ENCODE assay signal across 11 mouse cellular contexts in genomic region chr10:71273008-71273739, GRCm38 (mm10). TPM values are rescaled to one million over a fixed set of nuclear protein-coding genes. Genes with fewer than 3 reads are reported as not detected.
A peak's percentile ranks its signal among the peaks of the same experiment; 100 is the strongest.
DNase-seq lines count a peak whose midpoint lies in the region; ATAC-seq and TF ChIP-seq lines count a peak whose summit lies in the region.
"Had no signal": no experiment of that assay in that cellular context is flagged by ENCODE, and none has a peak within 500 bp of the region (broad histone marks: within the 10 kb centered on the region; RNA-seq: fewer than 3 reads in every experiment).

No protein-coding gene starts in this region.

- H3K36me3 ChIP-seq in forebrain, embryonic 15.5 days = peaks cover 5% of the 10 kb centered on the region; the same call in 1 of the 2 replicates
- H3K36me3 ChIP-seq in neural tube, embryonic 12.5 days = peaks cover 8% of the 10 kb centered on the region
- H3K36me3 ChIP-seq in liver, postnatal 0 days (replicated peaks; ENCODE audit: insufficient read depth, low read length) = no peaks in the 10 kb centered on the region
- H3K36me3 ChIP-seq: G1E; lung, embryonic 15.5 days had no signal

- H3K27ac ChIP-seq in forebrain, embryonic 15.5 days (replicated peaks) = peak overlapping the region; percentile 67
- H3K27ac ChIP-seq in neural tube, embryonic 12.5 days = peak overlapping the region; percentile 38; the same call in 1 of the 2 replicates
- H3K27ac ChIP-seq in liver, postnatal 0 days (ENCODE audit: low read depth) = no peak overlapping the region
- H3K27ac ChIP-seq: lung, embryonic 15.5 days had no signal

- 0 out of 2 replicates have a peak overlapping the region, but pooled peaks have one; percentile 1 for H3K9ac ChIP-seq in forebrain, embryonic 15.5 days (replicated peaks)
- no peak overlapping the region for H3K9ac ChIP-seq in neural tube, embryonic 12.5 days
- no peak overlapping the region for H3K9ac ChIP-seq in liver, postnatal 0 days (replicated peaks)
- H3K9ac ChIP-seq: lung, embryonic 15.5 days had no signal

- H3K4me2 ChIP-seq in forebrain, embryonic 15.5 days (replicated peaks) = no peak overlapping the region
- no peak overlapping the region for H3K4me2 ChIP-seq in neural tube, embryonic 12.5 days (replicated peaks)
- H3K4me2 ChIP-seq in liver, postnatal 0 days (ENCODE audit: low read depth, low read length) = no peak overlapping the region
- H3K4me2 ChIP-seq: lung, embryonic 15.5 days had no signal

- TF ChIP-seq CTCF in liver, postnatal 0 days (IDR thresholded peaks at IDR 0.05; ENCODE audit: low read depth) = no peak

- TF ChIP-seq EP300 in liver, postnatal 0 days (IDR thresholded peaks at IDR 0.05; ENCODE audit: low read depth) = no peak

- DNase-seq in left cerebral cortex, postnatal 14 days (ENCODE audit: low spot score in 2 of 2) = peak; percentile 44 to 75
- DNase-seq in left cerebral cortex, adult 8-10 months (ENCODE audit: low spot score in 2 of 2) = no peak
- DNase-seq in layer of hippocampus, adult 18-20 months (ENCODE audit: low spot score in 2 of 2) = peak; percentile 47 to 79
- DNase-seq in liver = no peak
- DNase-seq in liver, postnatal 0 days = no peak
- no peak for DNase-seq in kidney, adult 8-10 months

- H3K4me1 ChIP-seq in forebrain, embryonic 15.5 days = peaks cover 18% of the 10 kb centered on the region
- peaks cover 14% of the 10 kb centered on the region for H3K4me1 ChIP-seq in neural tube, embryonic 12.5 days
- H3K4me1 ChIP-seq in liver, postnatal 0 days (ENCODE audit: insufficient read depth) = no peaks in the 10 kb centered on the region
- H3K4me1 ChIP-seq: lung, embryonic 15.5 days had no signal

- H3K4me3 ChIP-seq in forebrain, embryonic 15.5 days = no peak overlapping the region
- no peak overlapping the region for H3K4me3 ChIP-seq in neural tube, embryonic 12.5 days
- no peak overlapping the region for H3K4me3 ChIP-seq in liver, postnatal 0 days (ENCODE audit: low read depth, low read length)
- H3K4me3 ChIP-seq: lung, embryonic 15.5 days; myocyte had no signal

- no peaks in the 10 kb centered on the region for H3K9me3 ChIP-seq in forebrain, embryonic 15.5 days
- H3K9me3 ChIP-seq in neural tube, embryonic 12.5 days = no peaks in the 10 kb centered on the region
- no peaks in the 10 kb centered on the region for H3K9me3 ChIP-seq in liver, postnatal 0 days (ENCODE audit: low read length)
- H3K9me3 ChIP-seq: G1E; lung, embryonic 15.5 days had no signal

- no peaks in the 10 kb centered on the region for H3K27me3 ChIP-seq in forebrain, embryonic 15.5 days
- H3K27me3 ChIP-seq in neural tube, embryonic 12.5 days (replicated peaks) = no peaks in the 10 kb centered on the region
- H3K27me3 ChIP-seq in liver, postnatal 0 days (ENCODE audit: insufficient read depth, low read length) = no peaks in the 10 kb centered on the region
- H3K27me3 ChIP-seq: lung, embryonic 15.5 days had no signal

- ATAC-seq in forebrain, embryonic 15.5 days (replicated peaks) = peak; percentile 73; the same call in 1 of the 2 replicates
- ATAC-seq in neural tube, embryonic 12.5 days (ENCODE audit: low FRiP score, low read depth) = peak; percentile 71
- no peak for ATAC-seq in liver, postnatal 0 days

- 43% methylated on average over 9 of the region's 9 CpGs for WGBS in forebrain, embryonic 15.5 days
- 27% methylated on average over 9 of the region's 9 CpGs for WGBS in neural tube, embryonic 12.5 days
- 79% methylated on average over 9 of the region's 9 CpGs for WGBS in liver, postnatal 0 days (ENCODE audit: insufficient replicate concordance)

- intact Hi-C loops in left cerebral cortex, postnatal 14 days (cut with DNase I) = no loop called here

RNA-seq across cellular contexts. Expression of gene Ube2d1, which starts 11.9 kb away (rescaled TPM):
- total RNA-seq in left cerebral cortex, postnatal 14 days (2021) = 10 to 100 TPM; 60.3 to 62.5 TPM
- total RNA-seq in left cerebral cortex, adult 8-10 months (2022) = 10 to 100 TPM; 44.2 to 53.7 (median 48.5) TPM
- polyA plus RNA-seq in forebrain, embryonic 15.5 days (2015; fragmentation: Nextera tagmentation; extraction: Ambion mirVana) = 173 and 175 TPM in 2 replicates
- 10 to 100 TPM; 49.2 TPM for total RNA-seq in layer of hippocampus, adult 18-20 months (2021)
- polyA plus RNA-seq in neural tube, embryonic 12.5 days (2016; fragmentation: Nextera tagmentation; extraction: Ambion mirVana) = 158 and 177 TPM in 2 replicates
- 6.9 and 8.8 TPM in 2 replicates for polyA plus RNA-seq in liver, postnatal 0 days (2015; fragmentation: Nextera tagmentation; extraction: Ambion mirVana)
- polyA plus RNA-seq: G1E had no signal

RNA-seq across cellular contexts. Expression of gene Tfam, which starts 35.1 kb away (rescaled TPM):
- total RNA-seq in left cerebral cortex, postnatal 14 days (2021) = 10 to 100 TPM; 36.0 to 40.0 TPM
- 10 to 100 TPM; 33.2 to 49.2 (median 37.5) TPM for total RNA-seq in left cerebral cortex, adult 8-10 months (2022)
- 61.2 and 63.2 TPM in 2 replicates for polyA plus RNA-seq in forebrain, embryonic 15.5 days (2015; fragmentation: Nextera tagmentation; extraction: Ambion mirVana)
- total RNA-seq in layer of hippocampus, adult 18-20 months (2021) = 10 to 100 TPM; 37.4 to 44.4 TPM
- 69.5 and 75.8 TPM in 2 replicates for polyA plus RNA-seq in neural tube, embryonic 12.5 days (2016; fragmentation: Nextera tagmentation; extraction: Ambion mirVana)
- polyA plus RNA-seq in liver, postnatal 0 days (2015; fragmentation: Nextera tagmentation; extraction: Ambion mirVana) = 33.4 and 36.9 TPM in 2 replicates

Comparison
In these comparisons a context has a peak if more than half of its experiments do, and no peak if none do; other contexts are left out.
1. DNase-seq: peak in left cerebral cortex, postnatal 14 days (2 of 2) and layer of hippocampus, adult 18-20 months (2 of 2); none in left cerebral cortex, adult 8-10 months (0 of 2), liver (single experiment), liver, postnatal 0 days (single experiment) and kidney, adult 8-10 months (0 of 2).